Mouse (Mus musculus) activated CD4-positive, CD25-positive, alpha-beta regulatory T cell, adult 4 months (primary cell): ENCODE data around the gene Smim20. TPM values are rescaled to one million over a fixed set of nuclear protein-coding genes. Genes with fewer than 3 reads are reported as not detected.

Experiments
- ATAC-seq: one replicate; pipeline ENCODE4 v1.8.0; 2017
- polyA plus RNA-seq, 2 experiments: library from polyadenylated mRNA; unstranded; fragments of 100-300 nt; shearing (Covaris generic); gene quantifications; one replicate each; pipeline ENCODE4 v1.2.1; 2017

Gene Smim20
- polyA plus RNA-seq, 2 experiments from 2014 or later = 103 to 107 TPM

- ATAC-seq = no peak
Observed at GRCm38 (mm10) chr5:53266181-53266580, 702 bp upstream of the Smim20 start.

- ATAC-seq = no peak
Observed at GRCm38 (mm10) chr5:53268095-53268692, 1.3 kb downstream of the Smim20 start.

GRCm38 (mm10) chr5:53269799-53270198 is 2.9 kb downstream of the Smim20 start:
- no peak for ATAC-seq

- no peak for ATAC-seq
Observed at GRCm38 (mm10) chr5:53270947-53271711, 4.2 kb downstream of the Smim20 start.

GRCm38 (mm10) chr5:53272626-53273025 is 5.7 kb downstream of the Smim20 start:
- ATAC-seq = no peak

GRCm38 (mm10) chr5:53273699-53274430 is 7.0 kb downstream of the Smim20 start:
- ATAC-seq = no peak

DNA sequence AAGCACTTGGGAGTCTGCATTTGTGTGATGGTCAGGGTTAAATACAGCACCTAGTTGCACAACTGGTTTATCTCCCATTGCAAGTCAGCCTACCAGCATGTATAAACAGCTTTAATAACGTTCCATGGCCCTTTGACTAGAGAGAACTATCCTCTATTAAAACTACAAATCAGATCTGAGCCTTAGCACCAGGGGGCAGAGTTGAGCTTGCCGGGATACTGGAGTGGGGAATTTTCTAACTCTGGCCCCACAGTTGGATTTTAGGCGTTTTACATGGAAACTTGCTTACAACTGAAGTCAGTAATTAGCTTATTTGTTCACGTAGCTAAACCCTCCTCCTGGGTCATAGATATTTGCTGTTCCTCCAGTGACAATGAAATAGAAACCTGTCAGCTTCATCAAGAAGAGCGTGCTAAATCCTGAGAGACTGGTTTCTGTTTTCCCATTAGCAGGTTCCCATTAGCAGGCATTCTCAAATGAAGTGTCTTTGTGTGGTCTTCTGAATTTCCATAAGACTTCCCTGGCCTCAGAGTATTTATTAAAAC is 8.0 kb downstream of the Smim20 start:
- no peak for ATAC-seq

DNA sequence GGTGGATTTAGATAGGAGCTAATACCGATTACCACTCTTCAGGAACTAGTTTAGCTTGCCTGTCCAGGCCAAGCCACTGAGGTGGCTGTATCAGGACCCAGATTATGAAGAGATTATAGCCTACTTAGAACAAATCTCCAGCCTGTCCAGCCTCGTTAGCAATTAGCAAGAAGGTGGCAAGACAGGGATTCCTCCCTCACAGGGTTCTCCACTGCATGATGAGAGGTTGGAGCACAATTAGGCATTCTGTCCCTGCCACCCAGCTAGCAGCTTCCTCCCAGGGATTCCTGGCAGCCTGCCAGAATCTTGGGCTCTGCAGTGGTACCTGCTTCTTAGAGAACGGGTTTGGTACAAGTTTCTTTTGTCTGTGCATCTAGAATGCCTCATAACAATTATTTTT is 8.5 kb downstream of the Smim20 start:
- no peak for ATAC-seq

GRCm38 (mm10) chr5:53276470-53277022 is 9.7 kb downstream of the Smim20 start:
- no peak for ATAC-seq

DNA sequence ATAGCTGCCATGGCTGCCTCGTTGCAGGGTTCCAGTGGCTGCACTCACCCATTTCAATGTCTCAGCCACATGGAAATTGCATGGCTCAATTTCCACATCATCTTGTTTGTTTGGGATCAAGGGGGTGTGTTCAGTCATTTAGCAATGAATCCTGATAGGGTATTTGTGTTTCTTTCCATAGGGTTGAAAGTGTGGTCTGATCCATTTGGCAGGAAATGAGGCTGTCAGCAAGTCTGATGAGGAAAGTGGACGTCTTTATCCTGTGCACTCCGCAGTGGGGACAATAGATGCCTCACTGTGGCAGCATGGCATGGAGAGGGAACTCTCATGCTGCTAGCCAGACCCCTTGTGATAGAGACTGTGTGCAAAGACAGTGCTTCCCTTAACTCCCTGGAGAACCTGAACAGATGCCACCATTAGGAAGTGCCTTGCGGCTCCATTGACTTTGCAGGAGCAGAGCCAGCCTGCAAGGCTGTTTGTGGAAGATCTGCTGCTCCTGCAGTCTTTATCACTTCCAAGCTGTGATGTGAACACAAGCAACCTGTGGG is 10.9 kb downstream of the Smim20 start:
- ATAC-seq = no peak

GRCm38 (mm10) chr5:53279216-53279813 is 12.4 kb downstream of the Smim20 start:
- no peak for ATAC-seq

DNA sequence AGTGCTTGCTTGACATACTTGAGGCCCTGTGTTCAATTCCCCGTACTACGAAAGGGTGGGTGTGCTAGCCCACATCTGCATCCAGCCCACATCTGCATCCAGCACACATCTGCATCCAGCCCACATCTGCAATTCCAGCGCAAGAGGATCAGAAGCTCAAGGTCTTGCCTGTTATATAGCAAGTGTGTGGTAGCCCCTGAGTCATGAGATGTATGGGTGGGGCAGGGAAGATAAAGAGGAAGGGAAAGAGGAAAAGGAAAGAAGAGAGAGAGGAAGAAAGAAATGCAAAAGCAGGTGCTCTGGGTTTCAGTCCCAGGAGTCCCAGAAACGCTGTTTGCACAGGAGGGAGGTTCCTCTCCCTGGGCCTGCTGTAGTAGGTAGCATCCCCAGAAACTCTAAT is 15.6 kb downstream of the Smim20 start:
- ATAC-seq = no peak

- no peak for ATAC-seq
Observed at GRCm38 (mm10) chr5:53286406-53286805, 19.5 kb downstream of the Smim20 start.

DNA sequence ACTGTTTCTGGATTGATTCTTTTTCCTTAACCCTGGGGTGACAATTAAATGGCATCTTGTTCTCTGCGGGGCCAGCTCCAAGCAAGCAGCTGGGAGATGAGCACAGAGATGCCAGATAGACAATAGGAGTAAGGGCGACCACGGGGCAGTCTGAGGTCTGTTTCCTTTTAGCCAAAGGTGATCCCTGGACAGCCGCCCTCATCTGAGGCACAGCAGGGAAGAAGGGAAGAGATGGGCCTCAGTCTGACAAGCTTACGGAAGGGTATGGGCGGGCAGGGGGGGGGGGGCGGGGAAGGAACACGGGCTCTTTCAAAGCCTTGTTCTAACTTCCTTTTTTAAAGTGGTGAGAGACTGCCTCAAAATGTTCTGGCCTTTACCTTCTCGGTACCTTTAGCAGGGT is 22.6 kb downstream of the Smim20 start:
- ATAC-seq = no peak

GRCm38 (mm10) chr5:53294627-53295026 is 27.7 kb downstream of the Smim20 start:
- no peak for ATAC-seq

- no peak for ATAC-seq
Observed at GRCm38 (mm10) chr5:53296961-53297360, 30.1 kb downstream of the Smim20 start.

- ATAC-seq = no peak
Observed at GRCm38 (mm10) chr5:53301496-53301895, 34.6 kb downstream of the Smim20 start.

DNA sequence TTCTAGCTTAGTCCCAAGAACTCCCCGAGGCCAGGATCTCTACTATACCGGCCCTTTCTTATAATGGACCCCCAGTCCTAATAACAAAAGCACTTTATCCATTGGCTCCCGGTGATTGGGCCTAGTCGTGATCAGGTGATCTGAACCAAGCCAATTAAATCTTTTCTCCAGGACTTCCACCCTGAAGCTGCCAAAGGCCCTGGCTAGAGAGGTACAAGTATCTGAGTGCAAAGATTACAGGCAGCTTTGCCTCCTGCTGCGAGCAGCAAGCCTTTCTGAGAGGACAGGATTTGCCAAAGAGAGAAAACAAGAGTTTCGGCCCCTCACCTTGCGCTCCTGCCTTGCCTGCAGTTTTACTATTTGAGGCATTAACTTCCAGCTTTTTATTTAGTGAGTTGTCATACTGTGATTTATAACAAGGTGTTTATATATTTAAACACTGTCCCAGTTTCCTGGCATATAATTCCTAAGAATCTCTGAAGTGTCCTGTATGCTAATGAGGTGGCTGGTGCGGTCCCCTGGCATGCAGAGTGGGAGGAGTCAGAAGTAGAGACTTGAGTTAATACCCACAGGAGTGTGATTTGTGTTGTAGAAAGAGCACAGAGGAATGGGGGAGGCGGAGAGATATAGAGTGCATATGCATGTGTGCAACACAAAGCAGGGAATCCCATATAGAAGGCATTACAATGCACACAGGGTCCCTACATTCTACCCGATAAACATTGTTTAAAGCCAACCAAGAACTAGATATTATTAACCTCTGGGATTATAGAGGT is 36.2 kb downstream of the Smim20 start:
- no peak for ATAC-seq

DNA sequence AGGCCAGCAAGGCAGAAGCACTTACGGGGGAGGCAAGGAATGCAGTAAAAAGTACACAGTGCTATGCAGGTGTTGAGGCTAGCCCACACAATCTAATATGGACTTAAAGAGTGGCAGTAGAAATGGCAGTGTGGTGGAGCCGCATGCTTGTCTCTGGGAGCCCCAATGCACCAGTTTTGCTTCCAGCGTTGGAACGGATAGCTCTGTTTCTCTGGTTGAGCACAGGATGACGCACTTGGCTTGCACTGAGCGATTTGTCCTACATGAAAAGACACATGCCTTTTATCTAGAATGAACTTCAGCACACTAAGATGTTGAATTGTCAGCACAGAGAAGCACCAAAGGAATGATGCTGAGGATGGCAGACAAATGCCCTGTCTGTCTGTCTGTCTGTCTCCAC is 37.1 kb downstream of the Smim20 start:
- ATAC-seq = no peak

DNA sequence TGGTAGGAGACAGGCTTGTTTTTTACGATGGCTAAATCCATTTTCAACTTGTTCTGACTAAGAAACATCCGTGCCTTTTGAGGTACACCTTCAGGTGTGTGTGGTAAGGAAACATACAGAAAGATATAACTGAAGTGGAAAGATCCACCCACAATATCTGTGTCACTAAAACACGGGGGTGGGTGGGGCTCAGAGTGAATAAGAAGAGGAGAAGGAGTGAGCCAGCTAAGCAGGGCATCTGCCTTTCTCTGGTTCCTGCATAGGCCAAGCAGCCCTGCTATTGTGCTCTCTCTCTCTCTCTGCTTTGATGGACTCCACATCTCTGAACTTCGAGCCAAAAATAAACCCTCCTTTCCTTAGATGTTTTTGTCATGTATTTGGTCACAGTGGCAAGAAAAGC is 38.1 kb downstream of the Smim20 start:
- no peak for ATAC-seq

- ATAC-seq = no peak
Observed at GRCm38 (mm10) chr5:53306864-53307263, 40.0 kb downstream of the Smim20 start.

DNA sequence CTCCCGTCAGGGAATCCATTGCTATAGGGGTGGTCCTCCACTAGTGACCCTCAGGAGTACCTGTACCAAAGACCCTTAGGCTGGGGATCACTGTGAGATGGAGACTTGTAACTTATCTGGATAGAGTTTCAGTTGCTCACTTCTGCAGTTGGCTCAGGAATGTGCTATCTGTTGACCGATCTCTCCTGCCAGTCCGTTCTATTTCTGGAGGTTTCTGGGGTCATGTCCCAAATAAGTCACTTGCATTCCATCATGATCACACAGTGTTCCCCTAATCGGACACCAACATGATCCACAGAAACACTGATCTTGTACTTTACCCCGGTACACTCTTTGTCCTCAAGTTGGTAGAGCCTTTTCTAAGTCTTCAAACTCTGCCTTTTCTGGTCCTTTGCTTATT is 40.6 kb downstream of the Smim20 start:
- no peak for ATAC-seq
